Mouse (Mus musculus) hindbrain, embryonic 12.5 days (tissue): ENCODE measurements around the gene Prkaa1. TPM values are rescaled to one million over a fixed set of nuclear protein-coding genes. Genes with fewer than 3 reads are reported as not detected.

Experiments used
- ATAC-seq: fragments of 200-750 bp; cut with Nextera tagmentation; 2 replicates; pipeline ENCODE4 v1.8.0; 2017; ENCODE audit warnings: moderate TSS enrichment; ENCODE audit not compliant: low FRiP score
- H3K27ac ChIP-seq: fragments of 300-500 bp; sonication (generic); 2 replicates; pipeline ENCODE4 v1.5.1; 2016; ENCODE audit warnings: mild to moderate bottlenecking
- H3K27me3 ChIP-seq: fragments of 300-500 bp; sonication (generic); 2 replicates; pipeline ENCODE4 v1.6.1; 2016; ENCODE audit warnings: mild to moderate bottlenecking
- H3K36me3 ChIP-seq: fragments of 300-500 bp; sonication (generic); 2 replicates; pipeline ENCODE4 v1.6.1; 2016; ENCODE audit warnings: mild to moderate bottlenecking
- H3K4me1 ChIP-seq: fragments of 300-500 bp; sonication (generic); 2 replicates; pipeline ENCODE4 v1.6.1; 2016
- H3K4me2 ChIP-seq: fragments of 300-500 bp; sonication (generic); replicated peaks from 2 replicates; pipeline ENCODE4 v1.6.1; 2016; ENCODE audit warnings: mild to moderate bottlenecking
- H3K4me3 ChIP-seq: fragments of 300-500 bp; sonication (generic); 2 replicates; pipeline ENCODE4 v1.5.1; 2016; ENCODE audit warnings: mild to moderate bottlenecking
- H3K9ac ChIP-seq: fragments of 300-500 bp; sonication (generic); 2 replicates; pipeline ENCODE4 v1.6.1; 2016; ENCODE audit warnings: mild to moderate bottlenecking, moderate library complexity
- H3K9me3 ChIP-seq: fragments of 300-500 bp; sonication (generic); replicated peaks from 2 replicates; pipeline ENCODE4 v1.6.1; 2016; ENCODE audit warnings: mild to moderate bottlenecking
- WGBS: fragments of 180-500 bp; shearing (Covaris S2); methylation state at CpG from one replicate; pipeline ENCODE4 v1.1.7; 2016; 5-methylcytosine and 5-hydroxymethylcytosine counted together
- polyA plus RNA-seq: library from polyadenylated mRNA; unstranded; fragments of >200 nt; fragmentation: Nextera tagmentation; extraction: Ambion mirVana; gene quantifications from 2 replicates; pipeline ENCODE4 v1.2.1, GENCODE M21; 2016

The Prkaa1 gene
- polyA plus RNA-seq, 1 experiment from 2014 or later = 17.0 TPM

- Histone ChIP-seq H3K36me3 (no peaks in the 10 kb centered on the region), H3K4me2 (no peak overlapping the region), H3K27ac (no peak overlapping the region), H3K27me3 (no peaks in the 10 kb centered on the region), H3K4me3 (no peak overlapping the region), H3K4me1 (peaks cover 3% of the 10 kb centered on the region; the same call in 1 of the 2 replicates), H3K9me3 (no peaks in the 10 kb centered on the region), H3K9ac (no peak overlapping the region)
- WGBS = 80% methylated on average over 9 of the region's 9 CpGs
- ATAC-seq = no peak
These were observed 11.0 kb downstream of the Prkaa1 start for GRCm38 (mm10) chr15:5154621-5155020.

- Histone ChIP-seq H3K4me3 (no peak overlapping the region), H3K36me3 (no peaks in the 10 kb centered on the region), H3K27me3 (no peaks in the 10 kb centered on the region), H3K9me3 (no peaks in the 10 kb centered on the region), H3K9ac (no peak overlapping the region), H3K4me2 (no peak overlapping the region), H3K27ac (no peak overlapping the region), H3K4me1 (peaks cover 3% of the 10 kb centered on the region; the same call in 1 of the 2 replicates)
- ATAC-seq = no peak
- WGBS = 78% methylated on average over 5 of the region's 5 CpGs
These were observed 11.4 kb downstream of the Prkaa1 start for GRCm38 (mm10) chr15:5155093-5155492.

GRCm38 (mm10) chr15:5156355-5156754, 12.7 kb downstream of the Prkaa1 start:
- Histone ChIP-seq H3K4me1 (peaks cover 3% of the 10 kb centered on the region; the same call in 1 of the 2 replicates), H3K27me3 (no peaks in the 10 kb centered on the region), H3K4me2 (no peak overlapping the region), H3K9me3 (no peaks in the 10 kb centered on the region), H3K27ac (no peak overlapping the region), H3K9ac (no peak overlapping the region), H3K36me3 (no peaks in the 10 kb centered on the region), H3K4me3 (no peak overlapping the region)
- ATAC-seq = no peak
- WGBS = 89% methylated on average over 4 of the region's 4 CpGs

- WGBS = 81% methylated on average over 1 of the region's 1 CpGs
- ATAC-seq = no peak
- H3K36me3 ChIP-seq = no peaks in the 10 kb centered on the region
- peaks cover 3% of the 10 kb centered on the region; the same call in 1 of the 2 replicates for H3K4me1 ChIP-seq
- H3K9me3 ChIP-seq = no peaks in the 10 kb centered on the region
- H3K27ac ChIP-seq = no peak overlapping the region
- no peaks in the 10 kb centered on the region for H3K27me3 ChIP-seq
- H3K4me3 ChIP-seq = no peak overlapping the region
- no peak overlapping the region for H3K9ac ChIP-seq
- H3K4me2 ChIP-seq = no peak overlapping the region
These were observed 13.7 kb downstream of the Prkaa1 start for GRCm38 (mm10) chr15:5157386-5157785.

GRCm38 (mm10) chr15:5158827-5159226, 15.2 kb downstream of the Prkaa1 start:
- Histone ChIP-seq H3K9me3 (no peaks in the 10 kb centered on the region), H3K9ac (no peak overlapping the region), H3K27me3 (no peaks in the 10 kb centered on the region), H3K4me3 (no peak overlapping the region), H3K36me3 (peaks cover 7% of the 10 kb centered on the region), H3K4me1 (peaks cover 3% of the 10 kb centered on the region; the same call in 1 of the 2 replicates), H3K4me2 (no peak overlapping the region), H3K27ac (no peak overlapping the region)
- WGBS = 71% methylated on average over 6 of the region's 6 CpGs
- no peak for ATAC-seq

GRCm38 (mm10) chr15:5165121-5165773, 21.6 kb downstream of the Prkaa1 start:
- Histone ChIP-seq H3K4me1 (no peaks in the 10 kb centered on the region), H3K9ac (no peak overlapping the region), H3K4me2 (no peak overlapping the region), H3K36me3 (peaks cover 40% of the 10 kb centered on the region), H3K9me3 (no peaks in the 10 kb centered on the region), H3K27ac (no peak overlapping the region), H3K4me3 (no peak overlapping the region), H3K27me3 (no peaks in the 10 kb centered on the region)
- ATAC-seq = no peak
- WGBS = 89% methylated on average over 12 of the region's 12 CpGs

- Histone ChIP-seq H3K4me3 (no peak overlapping the region), H3K27ac (no peak overlapping the region), H3K4me2 (no peak overlapping the region), H3K27me3 (no peaks in the 10 kb centered on the region), H3K9ac (no peak overlapping the region), H3K9me3 (no peaks in the 10 kb centered on the region), H3K36me3 (peaks cover 54% of the 10 kb centered on the region), H3K4me1 (no peaks in the 10 kb centered on the region)
- 91% methylated on average over 12 of the region's 12 CpGs for WGBS
- ATAC-seq = no peak
These were observed 29.7 kb downstream of the Prkaa1 start for GRCm38 (mm10) chr15:5173217-5173820.

- Histone ChIP-seq H3K4me3 (peak overlapping the region; percentile 96), H3K27ac (peak overlapping the region; percentile 92), H3K4me2 (peak overlapping the region; percentile 82), H3K36me3 (0 out of 2 replicates have a peak, but pooled peaks cover 3% of the 10 kb centered on the region), H3K9me3 (no peaks in the 10 kb centered on the region), H3K9ac (peak overlapping the region; percentile 83), H3K4me1 (peaks cover 21% of the 10 kb centered on the region), H3K27me3 (no peaks in the 10 kb centered on the region)
- WGBS = 47% methylated on average over 11 of the region's 11 CpGs
- ATAC-seq = peak; percentile 57
These were observed 41.1 kb downstream of the Prkaa1 start for GRCm38 (mm10) chr15:5184668-5185330.

- H3K9me3 ChIP-seq = no peaks in the 10 kb centered on the region
- H3K4me3 ChIP-seq = peak within 1 kb of the TSS; percentile 96
- ATAC-seq = peak; percentile 91
- H3K36me3 ChIP-seq = peaks cover 11% of the 10 kb centered on the region; the same call in 1 of the 2 replicates
- H3K9ac ChIP-seq = peak within 1 kb of the TSS; percentile 83
- peak within 1 kb of the TSS; percentile 92 for H3K27ac ChIP-seq
- H3K4me1 ChIP-seq = peaks cover 21% of the 10 kb centered on the region
- H3K4me2 ChIP-seq = peak within 1 kb of the TSS; percentile 82
- under 1% methylated on average over 54 of the region's 55 CpGs for WGBS
- H3K27me3 ChIP-seq = no peaks in the 10 kb centered on the region
These were observed 42.0 kb downstream of the Prkaa1 start, which contains the start of gene Ttc33 for GRCm38 (mm10) chr15:5185366-5186292. TSS of gene Ttc33 (plus strand) at chr15:5185525.

GRCm38 (mm10) chr15:5186293-5186675, 42.6 kb downstream of the Prkaa1 start:
- peak overlapping the region; percentile 83 for H3K9ac ChIP-seq
- H3K27me3 ChIP-seq = no peaks in the 10 kb centered on the region
- H3K27ac ChIP-seq = no peak overlapping the region; the same call in 1 of the 2 replicates
- 45% methylated on average over 10 of the region's 10 CpGs for WGBS
- H3K36me3 ChIP-seq = peaks cover 12% of the 10 kb centered on the region; the same call in 1 of the 2 replicates
- peak overlapping the region; percentile 82 for H3K4me2 ChIP-seq
- ATAC-seq = peak; percentile 9; the same call in 1 of the 2 replicates
- H3K9me3 ChIP-seq = no peaks in the 10 kb centered on the region
- peak overlapping the region; percentile 96 for H3K4me3 ChIP-seq
- H3K4me1 ChIP-seq = peaks cover 21% of the 10 kb centered on the region

GRCm38 (mm10) chr15:5187116-5187515, 43.5 kb downstream of the Prkaa1 start:
- H3K9me3 ChIP-seq = no peaks in the 10 kb centered on the region
- peaks cover 15% of the 10 kb centered on the region; the same call in 1 of the 2 replicates for H3K36me3 ChIP-seq
- no peak overlapping the region for H3K4me2 ChIP-seq
- 62% methylated on average over 4 of the region's 4 CpGs for WGBS
- peaks cover 21% of the 10 kb centered on the region for H3K4me1 ChIP-seq
- no peak for ATAC-seq
- no peak overlapping the region for H3K4me3 ChIP-seq
- H3K27me3 ChIP-seq = no peaks in the 10 kb centered on the region
- H3K27ac ChIP-seq = no peak overlapping the region
- H3K9ac ChIP-seq = no peak overlapping the region
